Mouse (Mus musculus): Measurements from ENCODE around the gene Atp9a.

DNA sequence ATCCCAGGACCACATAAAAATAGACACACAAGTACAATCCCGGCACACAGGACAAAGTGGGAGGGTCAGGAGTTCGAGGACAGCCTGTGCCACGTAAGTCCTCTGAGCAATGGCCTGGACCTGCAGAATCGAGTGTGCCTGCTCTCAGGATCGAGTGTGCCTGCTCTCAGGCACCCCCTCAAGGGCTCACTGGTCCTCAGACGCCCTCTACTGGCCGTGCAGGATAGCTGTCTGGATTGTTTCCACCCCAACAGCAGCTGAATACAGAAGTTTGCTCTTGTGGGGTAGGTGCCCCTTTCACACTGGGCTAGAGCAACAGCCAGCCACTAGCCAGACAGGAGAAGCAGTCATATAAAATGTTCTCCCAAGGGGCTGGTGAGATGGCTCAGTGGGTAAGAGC lies 90.5 kb downstream of the Atp9a start:
- peak; percentile 68 for TF ChIP-seq CTCF (IDR thresholded peaks at IDR 0.05)
- no peak for TF ChIP-seq EP300 (IDR thresholded peaks at IDR 0.05)
